Mouse (Mus musculus): ENCODE results near the gene Rcn2. TPM values are rescaled to one million over a fixed set of nuclear protein-coding genes. Genes with fewer than 3 reads are reported as not detected.
A peak's percentile ranks its signal among the peaks of the same experiment; 100 is the strongest.

Rcn2 gene
- polyA plus RNA-seq, 1 experiment from 2014 or later: 354 TPM

DNA sequence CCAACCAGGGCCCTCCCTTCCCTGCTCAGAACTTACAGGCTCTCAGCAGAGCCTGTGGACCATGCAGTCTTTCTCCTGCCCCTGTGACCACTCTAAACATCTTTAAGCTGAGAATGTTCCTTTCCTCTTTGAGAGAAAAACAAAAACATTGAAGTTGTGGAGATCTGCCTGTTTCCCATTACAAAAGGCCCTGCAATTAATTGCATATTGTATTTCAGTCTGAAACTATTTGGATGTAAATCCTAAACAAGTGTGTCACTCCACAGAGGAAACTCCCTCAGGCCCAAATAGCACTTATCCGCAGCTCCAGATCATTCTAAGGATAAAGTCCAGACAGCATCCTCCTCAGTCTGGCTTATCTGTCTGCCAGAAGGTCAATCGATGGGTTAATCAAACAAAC lies 31.2 kb downstream of the Rcn2 start:
- no peaks in the 10 kb centered on the region for H3K9me3 ChIP-seq
- H3K9ac ChIP-seq: no peak overlapping the region
- ATAC-seq (ENCODE audit: low FRiP score): no peak
- H3K4me3 ChIP-seq (replicated peaks): no peak overlapping the region
- whole genome bisulfite sequencing: 88% methylated on average over 2 of the region's 2 CpGs
- no peak overlapping the region for H3K27ac ChIP-seq
- peaks cover 26% of the 10 kb centered on the region for H3K36me3 ChIP-seq (replicated peaks)
- H3K27me3 ChIP-seq: no peaks in the 10 kb centered on the region
- no peak overlapping the region for H3K4me2 ChIP-seq
- peaks cover 13% of the 10 kb centered on the region for H3K4me1 ChIP-seq

DNA sequence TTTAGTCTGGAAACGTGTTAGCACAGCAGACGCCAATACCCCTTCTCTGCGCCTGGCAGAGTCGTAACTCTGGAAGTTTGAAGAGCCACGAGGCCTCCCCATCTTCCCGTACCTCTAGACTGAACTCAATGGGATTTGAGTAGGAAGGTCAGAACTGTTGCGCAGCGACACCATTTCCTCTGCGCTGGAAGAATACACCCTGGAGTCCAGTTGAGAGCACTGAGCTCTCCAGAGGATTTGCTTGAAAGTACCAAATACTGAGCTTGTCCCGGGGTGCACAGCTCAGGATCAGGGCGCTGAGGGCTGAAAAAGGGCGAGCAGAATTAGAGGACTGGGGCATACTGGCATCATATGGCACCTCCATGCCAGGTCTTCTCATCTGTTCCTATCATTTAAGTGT lies 33.2 kb downstream of the Rcn2 start:
- no peak overlapping the region for H3K4me3 ChIP-seq (replicated peaks)
- H3K27me3 ChIP-seq: no peaks in the 10 kb centered on the region
- H3K27ac ChIP-seq: no peak overlapping the region
- ATAC-seq (ENCODE audit: low FRiP score): no peak
- peaks cover 13% of the 10 kb centered on the region for H3K4me1 ChIP-seq
- WGBS: 75% methylated on average over 12 of the region's 12 CpGs
- peaks cover 29% of the 10 kb centered on the region for H3K36me3 ChIP-seq (replicated peaks)
- H3K4me2 ChIP-seq: no peak overlapping the region
- H3K9ac ChIP-seq: no peak overlapping the region
- H3K9me3 ChIP-seq: no peaks in the 10 kb centered on the region

DNA sequence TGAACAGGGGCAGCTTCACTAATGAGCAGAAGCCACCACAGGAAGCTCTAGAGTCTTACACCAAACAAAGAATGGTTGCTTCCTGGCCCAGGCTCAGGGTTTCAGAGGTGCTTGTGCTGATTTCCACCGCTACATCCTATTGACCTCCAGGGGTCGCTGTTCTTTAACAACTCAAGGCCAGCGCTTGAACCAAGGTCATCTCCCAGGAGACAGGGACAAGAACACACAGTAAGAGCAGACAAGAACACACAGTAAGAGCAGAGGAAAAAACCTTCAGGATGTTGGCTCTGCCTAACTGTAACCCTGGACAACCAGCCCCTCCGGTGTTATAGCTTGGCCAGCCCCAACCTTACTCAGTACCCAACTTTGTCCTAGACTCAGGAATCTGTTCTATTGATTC lies 33.6 kb downstream of the Rcn2 start:
- 11% methylated on average over 4 of the region's 4 CpGs for WGBS
- H3K27me3 ChIP-seq: no peaks in the 10 kb centered on the region
- peaks cover 28% of the 10 kb centered on the region for H3K36me3 ChIP-seq (replicated peaks)
- no peak overlapping the region; the same call in 1 of the 2 replicates for H3K27ac ChIP-seq
- H3K4me3 ChIP-seq (replicated peaks): no peak overlapping the region
- H3K4me2 ChIP-seq: no peak overlapping the region
- ATAC-seq (ENCODE audit: low FRiP score): peak; percentile 33; the same call in 1 of the 2 replicates
- peaks cover 13% of the 10 kb centered on the region for H3K4me1 ChIP-seq
- no peaks in the 10 kb centered on the region for H3K9me3 ChIP-seq
- H3K9ac ChIP-seq: no peak overlapping the region

DNA sequence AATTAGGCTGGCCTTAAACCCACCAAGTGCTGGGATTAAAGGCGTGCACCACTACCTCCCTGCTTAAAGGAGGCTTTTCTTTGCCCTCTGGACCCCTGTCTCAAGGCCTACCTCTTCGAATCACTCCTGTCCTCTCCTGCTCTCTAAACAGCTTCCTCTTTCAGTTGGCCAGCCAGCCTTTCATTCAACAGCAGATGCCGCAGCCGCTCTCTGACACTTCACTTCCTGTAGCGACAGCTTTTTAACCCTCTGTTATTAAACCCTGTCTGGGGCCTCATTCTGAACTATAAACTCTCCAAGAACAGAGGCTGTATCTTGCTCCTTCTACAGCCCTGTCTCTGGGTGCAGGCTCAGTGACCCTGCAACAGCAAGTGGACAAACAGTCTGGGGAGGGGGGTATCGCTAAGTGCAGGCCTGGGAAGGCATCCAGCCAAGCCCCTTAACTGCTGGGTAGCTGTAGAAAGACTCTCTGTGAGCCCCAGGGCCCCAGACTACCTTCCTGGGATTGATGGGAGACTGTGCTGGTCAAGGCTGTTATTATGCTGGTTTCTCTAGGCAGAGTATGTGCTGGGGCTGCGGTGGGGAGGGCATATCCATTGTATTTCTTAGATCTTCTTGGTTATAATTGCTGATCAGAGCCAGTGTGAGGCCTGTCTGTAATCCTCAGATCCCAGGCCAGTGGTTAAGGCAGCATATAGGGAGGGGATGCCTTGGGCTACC lies 34.4 kb downstream of the Rcn2 start:
- 75% methylated on average over 7 of the region's 7 CpGs for WGBS
- Histone ChIP-seq H3K4me1 (peaks cover 13% of the 10 kb centered on the region), H3K4me2 (no peak overlapping the region), H3K27me3 (no peaks in the 10 kb centered on the region), H3K9me3 (no peaks in the 10 kb centered on the region), H3K27ac (peak overlapping the region; percentile 13; the same call in 1 of the 2 replicates), H3K36me3 (replicated peaks) (peaks cover 26% of the 10 kb centered on the region), H3K4me3 (replicated peaks) (no peak overlapping the region), H3K9ac (no peak overlapping the region)
- ATAC-seq (ENCODE audit: low FRiP score): no peak

DNA sequence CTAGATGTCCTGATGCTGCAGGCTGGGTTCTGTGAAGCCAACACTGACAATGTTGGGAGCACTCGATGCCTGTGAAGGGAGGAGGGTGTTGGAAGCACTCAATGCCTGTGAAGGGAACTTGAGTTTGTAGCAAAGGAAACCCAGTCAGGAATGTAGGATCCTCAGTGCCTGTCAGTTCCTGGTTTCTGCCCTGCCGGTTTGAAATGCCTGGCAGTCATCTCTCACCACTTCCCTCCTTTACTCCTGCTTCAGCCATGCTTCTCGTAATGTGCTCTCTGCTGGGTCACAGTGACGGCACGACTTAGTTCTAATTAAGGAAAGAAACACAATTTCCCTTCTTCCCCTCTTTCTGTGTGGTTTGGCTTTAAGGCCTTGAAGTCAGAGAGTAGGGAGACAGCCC lies 37.9 kb downstream of the Rcn2 start:
- H3K9me3 ChIP-seq: no peaks in the 10 kb centered on the region
- peaks cover 22% of the 10 kb centered on the region for H3K36me3 ChIP-seq (replicated peaks)
- no peaks in the 10 kb centered on the region for H3K27me3 ChIP-seq
- ATAC-seq (ENCODE audit: low FRiP score): no peak
- H3K9ac ChIP-seq: no peak overlapping the region
- H3K4me3 ChIP-seq (replicated peaks): no peak overlapping the region
- WGBS: 86% methylated on average over 5 of the region's 5 CpGs
- H3K4me2 ChIP-seq: no peak overlapping the region
- H3K4me1 ChIP-seq: peaks cover 13% of the 10 kb centered on the region
- no peak overlapping the region for H3K27ac ChIP-seq

DNA sequence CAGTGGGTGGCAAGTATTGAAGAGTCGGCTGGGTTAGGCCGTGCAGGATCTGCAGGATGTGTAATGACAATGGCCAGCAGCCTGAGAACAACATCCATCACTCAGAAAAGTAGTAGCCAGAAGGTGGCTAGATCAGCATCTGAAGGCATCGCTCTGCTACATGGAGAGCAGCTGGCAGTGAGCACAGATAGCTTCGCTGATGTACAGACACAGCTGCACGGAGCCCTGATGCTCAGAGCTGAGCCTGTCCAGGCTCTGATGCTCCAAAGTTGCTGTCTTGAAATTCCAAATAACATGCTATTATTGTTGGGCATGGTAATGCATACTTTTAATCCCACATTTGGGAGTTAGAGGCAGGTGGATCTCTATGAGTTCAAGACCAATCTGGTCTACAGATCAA lies 44.9 kb downstream of the Rcn2 start:
- Histone ChIP-seq H3K4me1 (peaks cover 7% of the 10 kb centered on the region), H3K4me2 (no peak overlapping the region), H3K27ac (no peak overlapping the region), H3K36me3 (replicated peaks) (0 out of 2 replicates have a peak, but pooled peaks cover 4% of the 10 kb centered on the region), H3K9ac (no peak overlapping the region), H3K4me3 (replicated peaks) (no peak overlapping the region), H3K9me3 (no peaks in the 10 kb centered on the region), H3K27me3 (no peaks in the 10 kb centered on the region)
- 95% methylated on average over 5 of the region's 5 CpGs for WGBS
- no peak for ATAC-seq (ENCODE audit: low FRiP score)

DNA sequence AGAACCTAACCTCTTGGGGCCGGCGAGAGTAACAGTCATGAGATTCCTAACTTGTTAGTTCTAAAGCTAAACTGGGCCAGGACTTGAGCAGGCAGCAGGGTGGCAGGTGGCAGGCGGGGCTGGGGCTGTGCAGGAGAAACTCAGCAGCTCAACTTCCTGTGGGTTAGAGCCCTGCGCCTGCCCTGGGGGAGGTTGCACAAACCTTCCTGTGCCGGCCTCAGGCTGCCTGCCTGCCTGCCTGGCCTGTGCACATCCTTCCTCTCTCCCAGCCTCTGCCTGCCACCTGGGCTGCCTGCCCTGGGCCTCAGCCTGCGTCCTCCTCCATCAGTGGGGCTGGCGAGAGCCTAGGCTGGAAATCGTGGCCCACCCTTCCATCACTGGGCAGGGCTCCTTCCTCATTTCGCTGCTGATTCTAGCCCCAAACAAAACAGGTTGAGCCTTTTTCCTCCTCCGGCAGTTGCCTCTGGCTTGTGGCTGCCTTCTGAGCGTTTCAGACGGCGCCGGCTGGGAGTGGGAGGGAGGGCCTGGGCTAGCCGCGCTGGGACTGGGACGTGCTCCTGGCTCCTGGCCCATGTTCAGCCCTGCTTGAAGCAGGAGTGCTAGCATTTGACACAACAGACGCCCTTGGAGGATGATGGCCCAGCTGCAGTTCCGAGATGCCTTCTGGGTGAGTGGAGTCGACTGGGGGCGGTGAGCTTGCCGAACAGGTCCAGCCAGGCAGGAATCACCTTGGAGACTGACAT lies 48.3 kb downstream of the Rcn2 start, which contains the start of gene Pstpip1:
TSS of gene Pstpip1 (plus strand) at position 185 of the 743 bp plus-strand sequence.
- peak within 1 kb of the TSS; percentile 39; the same call in 1 of the 2 replicates for H3K27ac ChIP-seq
- WGBS: 42% methylated on average over 22 of the region's 22 CpGs
- H3K36me3 ChIP-seq (replicated peaks): no peaks in the 10 kb centered on the region

DNA sequence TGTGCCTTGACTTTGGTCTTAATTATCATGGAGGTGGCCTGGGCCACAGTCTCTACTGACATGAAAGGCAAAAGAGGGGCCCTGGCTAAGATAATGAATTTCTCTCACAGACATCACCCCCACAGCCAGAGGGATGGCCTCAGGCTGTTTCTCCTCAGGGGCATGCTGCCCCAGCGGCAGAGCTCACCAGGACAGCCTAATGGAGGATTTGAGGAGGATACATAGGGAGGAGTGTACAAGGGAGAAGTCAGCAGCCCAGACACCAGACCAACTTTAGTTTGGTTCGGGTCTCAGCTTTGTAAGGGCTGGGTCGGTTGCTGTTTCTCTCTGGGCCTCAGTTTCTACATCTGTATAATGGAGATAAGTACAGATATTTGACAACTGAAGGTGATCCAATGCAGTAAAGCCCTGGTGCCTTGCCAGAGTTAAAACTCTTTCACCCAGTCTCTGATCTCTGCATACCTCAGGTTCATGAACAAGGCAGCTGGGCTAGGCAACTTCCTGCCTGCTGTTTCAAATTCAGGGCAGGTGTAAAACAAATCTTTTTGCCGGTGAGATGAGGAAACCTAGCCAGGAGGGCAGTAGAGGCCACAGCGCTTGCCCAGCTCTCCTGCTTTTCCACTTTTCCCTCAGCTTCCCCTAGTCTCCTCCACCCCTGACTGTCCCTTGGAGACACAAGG lies 49.0 kb downstream of the Rcn2 start:
- H3K9ac ChIP-seq: no peak overlapping the region

More for the DNA sequence above, 48.3 kb downstream of the Rcn2 start, which contains the start of gene Pstpip1:
- ATAC-seq (ENCODE audit: low FRiP score): peak; percentile 65; the same call in 1 of the 2 replicates
- Histone ChIP-seq H3K27me3 (no peaks in the 10 kb centered on the region), H3K4me3 (replicated peaks) (no peak within 1 kb of the TSS), H3K9me3 (no peaks in the 10 kb centered on the region), H3K4me2 (peak within 1 kb of the TSS; percentile 25; the same call in 1 of the 2 replicates), H3K9ac (no peak within 1 kb of the TSS), H3K4me1 (peaks cover 7% of the 10 kb centered on the region)

DNA sequence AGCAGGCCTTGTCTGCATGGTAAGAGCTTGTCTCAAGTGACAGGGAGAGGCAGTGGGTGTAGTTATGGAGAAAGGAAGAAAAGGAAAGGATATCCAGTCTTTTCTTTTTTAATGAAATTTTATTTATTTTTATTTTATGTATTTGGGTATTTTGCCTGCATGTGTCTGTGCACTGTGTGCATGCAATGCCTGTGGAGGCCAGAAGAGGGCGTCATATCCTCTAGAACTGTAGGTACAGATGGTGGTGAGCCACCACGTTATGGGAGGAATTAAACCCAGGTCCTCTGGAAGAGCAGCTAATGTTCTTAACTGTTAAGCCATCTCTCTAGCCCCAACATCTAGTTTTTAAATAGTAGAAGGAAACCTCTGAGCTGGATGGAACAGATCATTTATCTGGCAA lies 50.5 kb downstream of the Rcn2 start:
- Histone ChIP-seq H3K36me3 (replicated peaks) (no peaks in the 10 kb centered on the region), H3K4me2 (no peak overlapping the region), H3K27me3 (no peaks in the 10 kb centered on the region), H3K27ac (no peak overlapping the region), H3K4me1 (peaks cover 7% of the 10 kb centered on the region), H3K9me3 (no peaks in the 10 kb centered on the region), H3K9ac (no peak overlapping the region), H3K4me3 (replicated peaks) (no peak overlapping the region)
- WGBS: 48% methylated on average over 2 of the region's 2 CpGs
- no peak for ATAC-seq (ENCODE audit: low FRiP score)

More for the DNA sequence above, 49.0 kb downstream of the Rcn2 start:
- Histone ChIP-seq H3K4me3 (replicated peaks) (no peak overlapping the region), H3K36me3 (replicated peaks) (no peaks in the 10 kb centered on the region), H3K4me2 (0 out of 2 replicates have a peak overlapping the region, but pooled peaks have one; percentile 25), H3K27me3 (no peaks in the 10 kb centered on the region), H3K4me1 (peaks cover 7% of the 10 kb centered on the region), H3K27ac (no peak overlapping the region), H3K9me3 (no peaks in the 10 kb centered on the region)
- WGBS: 81% methylated on average over 5 of the region's 5 CpGs
- ATAC-seq (ENCODE audit: low FRiP score): no peak

DNA sequence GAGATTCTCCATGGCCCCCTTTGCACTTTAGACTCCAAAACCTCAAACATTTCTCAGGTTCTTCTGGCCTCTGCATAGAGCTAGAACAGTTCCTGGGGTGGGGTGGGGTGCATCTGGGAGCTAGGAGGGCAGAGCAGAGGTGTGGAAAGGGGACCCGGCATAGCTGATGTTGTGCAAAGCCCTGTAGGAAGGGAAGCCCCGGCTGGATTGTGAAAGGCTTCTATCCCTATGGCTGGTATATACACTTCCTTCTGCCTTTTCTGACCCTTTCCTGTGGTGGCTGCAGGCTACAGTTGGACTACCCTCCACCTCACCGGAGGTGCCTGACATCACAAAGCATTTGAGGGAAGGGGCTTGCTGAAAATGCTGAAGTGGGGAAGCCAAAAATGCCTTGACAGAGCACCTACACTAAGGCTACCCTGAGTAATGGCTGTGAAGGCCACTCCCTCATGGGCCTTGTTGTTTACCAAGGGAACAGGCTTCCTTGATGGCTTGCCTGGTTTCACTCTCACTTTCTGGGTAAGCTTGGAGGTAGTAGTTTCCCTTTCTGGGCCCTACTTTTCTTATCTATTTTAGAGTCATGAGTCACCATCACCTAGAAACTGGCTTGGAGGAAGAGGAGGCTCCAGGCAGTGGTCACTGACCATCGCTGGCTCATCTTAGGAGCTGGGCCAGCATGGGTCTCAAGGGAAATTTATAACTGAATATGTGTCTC lies 56.1 kb downstream of the Rcn2 start:
- 93% methylated on average over 4 of the region's 4 CpGs for WGBS
- Histone ChIP-seq H3K27me3 (no peaks in the 10 kb centered on the region), H3K27ac (no peak overlapping the region), H3K36me3 (replicated peaks) (no peaks in the 10 kb centered on the region), H3K4me2 (no peak overlapping the region), H3K4me1 (no peaks in the 10 kb centered on the region), H3K9me3 (no peaks in the 10 kb centered on the region), H3K9ac (no peak overlapping the region), H3K4me3 (replicated peaks) (no peak overlapping the region)
- ATAC-seq (ENCODE audit: low FRiP score): no peak

DNA sequence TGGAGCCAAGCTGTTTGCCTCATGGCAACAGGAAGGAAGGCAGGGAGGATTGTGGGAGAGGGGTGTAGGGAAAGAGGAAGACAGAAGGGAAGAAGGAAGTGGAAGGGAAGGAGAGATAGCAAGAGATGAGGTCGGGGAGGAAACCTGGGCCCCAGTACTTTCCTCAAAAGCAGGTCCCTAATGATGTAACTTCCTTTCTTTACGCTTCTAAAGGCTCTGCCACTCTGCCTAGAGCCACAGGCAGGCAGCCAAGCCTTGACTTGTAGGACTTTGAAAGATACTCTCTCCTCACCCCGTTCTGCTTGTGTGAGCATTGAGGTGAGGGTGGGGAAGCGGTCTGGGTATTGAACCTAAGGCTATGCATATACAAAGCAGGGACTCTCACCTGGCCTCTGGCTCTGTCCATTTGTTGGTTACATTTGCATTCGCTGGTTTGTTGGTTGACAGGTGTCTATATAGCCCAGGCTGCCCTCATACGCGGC lies 58.4 kb downstream of the Rcn2 start:
- Histone ChIP-seq H3K4me1 (no peaks in the 10 kb centered on the region), H3K27me3 (no peaks in the 10 kb centered on the region), H3K4me3 (replicated peaks) (no peak overlapping the region), H3K9me3 (no peaks in the 10 kb centered on the region), H3K36me3 (replicated peaks) (no peaks in the 10 kb centered on the region), H3K9ac (no peak overlapping the region), H3K27ac (no peak overlapping the region), H3K4me2 (no peak overlapping the region)
- WGBS: 83% methylated on average over 7 of the region's 7 CpGs
- no peak for ATAC-seq (ENCODE audit: low FRiP score)
